20 mouse cellular contexts compared by ENCODE assay signal in the genomic region with DNA sequence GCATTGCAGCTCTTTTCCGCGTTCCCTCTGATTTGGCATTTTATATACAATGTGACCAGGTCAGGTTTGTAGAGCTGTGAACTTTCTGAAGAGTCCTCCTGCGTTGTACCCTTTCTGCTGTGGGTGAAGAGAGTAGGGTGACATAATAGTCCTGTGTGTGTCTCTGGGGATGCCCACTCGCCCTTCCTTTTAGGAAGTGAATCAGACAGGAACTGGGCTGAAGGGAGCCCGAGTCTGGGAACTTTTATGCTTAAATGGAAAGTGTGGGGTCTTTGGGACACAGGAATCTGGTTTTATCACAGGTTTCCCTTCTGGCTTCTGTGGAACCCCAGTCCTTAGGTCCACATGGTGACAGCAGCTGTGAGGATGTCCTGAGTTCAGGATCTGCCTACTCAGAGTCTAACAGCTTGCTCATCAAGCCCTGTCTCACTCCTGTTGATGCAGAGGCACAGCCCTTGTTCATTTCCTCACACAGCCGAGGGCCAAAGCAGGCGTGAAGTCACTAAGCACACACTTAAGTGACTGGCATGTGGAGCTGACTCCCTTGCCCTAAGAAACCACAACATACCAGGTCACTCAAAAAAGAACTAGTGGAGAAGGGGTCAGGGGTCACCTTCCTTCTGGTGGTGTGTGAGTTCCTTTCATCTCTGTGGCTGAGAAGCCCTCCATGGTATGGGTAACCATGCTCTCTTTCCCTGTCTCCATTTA. TPM values are rescaled to one million over a fixed set of nuclear protein-coding genes. Genes with fewer than 3 reads are reported as not detected.
A peak's percentile ranks its signal among the peaks of the same experiment; 100 is the strongest.
DNase-seq lines count a peak whose midpoint lies in the region; ATAC-seq and TF ChIP-seq lines count a peak whose summit lies in the region.
"Had no signal": no experiment of that assay in that cellular context is flagged by ENCODE, and none has a peak within 500 bp of the region (broad histone marks: within the 10 kb centered on the region; RNA-seq: fewer than 3 reads in every experiment).

No protein-coding gene starts in this region.

- peak overlapping the region; percentile 52 for H3K27ac ChIP-seq in heart, embryonic 13.5 days (replicated peaks)
- H3K27ac ChIP-seq in left cerebral cortex, adult 2 months, result peak overlapping the region; percentile 28; the same call in 1 of the 2 replicates
- H3K27ac ChIP-seq in ES-Bruce4 (ENCODE audit: insufficient read depth, low read length), result peak overlapping the region; percentile 85
- H3K27ac ChIP-seq: embryonic facial prominence, embryonic 12.5 days; hindbrain, postnatal 0 days; limb, embryonic 10.5 days; neural tube, embryonic 12.5 days; stomach, embryonic 15.5 days had no signal

- TF ChIP-seq CTCF in left cerebral cortex, adult 2 months (IDR thresholded peaks at IDR 0.05), result no peak
- no peak for TF ChIP-seq CTCF in ES-Bruce4 (IDR thresholded peaks at IDR 0.05; ENCODE audit: low read depth, low read length)

- 66% methylated on average over 7 of the region's 7 CpGs for WGBS in heart, embryonic 13.5 days

- H3K4me2 ChIP-seq in heart, embryonic 13.5 days, result no peak overlapping the region
- H3K4me2 ChIP-seq: embryonic facial prominence, embryonic 12.5 days; neural tube, embryonic 12.5 days; stomach, embryonic 15.5 days had no signal

- no peaks in the 10 kb centered on the region for H3K9me3 ChIP-seq in heart, embryonic 13.5 days
- no peaks in the 10 kb centered on the region for H3K9me3 ChIP-seq in ES-Bruce4 (replicated peaks; ENCODE audit: control insufficient read depth, insufficient read depth, low read length, poor library complexity, severe bottlenecking)
- H3K9me3 ChIP-seq: embryonic facial prominence, embryonic 12.5 days; limb, embryonic 10.5 days; neural tube, embryonic 12.5 days; stomach, embryonic 15.5 days had no signal

- no peak overlapping the region for H3K4me3 ChIP-seq in heart, embryonic 13.5 days
- H3K4me3 ChIP-seq in left cerebral cortex, adult 2 months, result no peak overlapping the region
- no peak overlapping the region for H3K4me3 ChIP-seq in ES-Bruce4 (ENCODE audit: low read depth, low read length)
- H3K4me3 ChIP-seq: embryonic facial prominence, embryonic 12.5 days; limb, embryonic 10.5 days; neural tube, embryonic 12.5 days; stomach, embryonic 15.5 days had no signal

- peaks cover 10% of the 10 kb centered on the region for H3K36me3 ChIP-seq in heart, embryonic 13.5 days
- H3K36me3 ChIP-seq in ES-Bruce4 (ENCODE audit: control insufficient read depth, insufficient read depth, low read length, poor library complexity, severe bottlenecking), result no peaks in the 10 kb centered on the region
- H3K36me3 ChIP-seq: embryonic facial prominence, embryonic 12.5 days; neural tube, embryonic 12.5 days; stomach, embryonic 15.5 days had no signal

- intact Hi-C loops in left cerebral cortex, adult 2 months (cut with DNase I), result no loop called here
- intact Hi-C loops in left cerebral cortex, postnatal 10 days (cut with DNase I), result no loop called here

- ATAC-seq in heart, embryonic 13.5 days (ENCODE audit: extremely low read depth, insufficient number of reproducible peaks, low FRiP score, low TSS enrichment), result no peak
- ATAC-seq in frontal cortex, adult (ENCODE audit: low TSS enrichment), result no peak
- ATAC-seq: activated CD4-positive, CD25-positive, alpha-beta regulatory T cell, adult 4 months; hindbrain, postnatal 0 days had no signal

- TF ChIP-seq POLR2A in ES-Bruce4 (IDR thresholded peaks at IDR 0.05; ENCODE audit: insufficient read depth, low read length), result no peak

- H3K27me3 ChIP-seq in heart, embryonic 13.5 days (replicated peaks), result no peaks in the 10 kb centered on the region
- H3K27me3 ChIP-seq in ES-Bruce4 (ENCODE audit: control insufficient read depth, insufficient read depth, low read length, poor library complexity, severe bottlenecking), result no peaks in the 10 kb centered on the region
- H3K27me3 ChIP-seq: embryonic facial prominence, embryonic 12.5 days; neural tube, embryonic 12.5 days; stomach, embryonic 15.5 days had no signal

- peaks cover 73% of the 10 kb centered on the region for H3K4me1 ChIP-seq in heart, embryonic 13.5 days
- H3K4me1 ChIP-seq in ES-Bruce4 (ENCODE audit: control insufficient read depth, insufficient read depth, low read length), result peaks cover 8% of the 10 kb centered on the region
- H3K4me1 ChIP-seq: embryonic facial prominence, embryonic 12.5 days; neural tube, embryonic 12.5 days; stomach, embryonic 15.5 days had no signal

- DNase-seq in heart, postnatal 4 days, result no peak
- DNase-seq in left cerebral cortex, adult 2 months (ENCODE audit: extremely low spot score in 1 of 2, low spot score in 2 of 2), result no peak
- no peak for DNase-seq in left cerebral cortex, postnatal 10 days (ENCODE audit: extremely low spot score in 1 of 2, low spot score in 2 of 2)
- DNase-seq in lung, postnatal 10 days, result peak; percentile 51
- DNase-seq: cerebellum, adult 11-12 months; kidney, postnatal 10 days; right cerebral cortex, postnatal 4 days; thymus, postnatal 36 days had no signal

- peak overlapping the region; percentile 13; the same call in 1 of the 2 replicates for H3K9ac ChIP-seq in heart, embryonic 13.5 days
- no peak overlapping the region for H3K9ac ChIP-seq in ES-Bruce4 (ENCODE audit: low read depth, poor library complexity, severe bottlenecking)
- H3K9ac ChIP-seq: embryonic facial prominence, embryonic 12.5 days; neural tube, embryonic 12.5 days; stomach, embryonic 15.5 days had no signal

- TF ChIP-seq EP300 in ES-Bruce4 (IDR thresholded peaks at IDR 0.05; ENCODE audit: insufficient read depth, low read depth, low read length), result no peak

RNA-seq across cellular contexts. Expression of a gene that starts 8.3 kb away (rescaled TPM):
- 107 TPM in 2 replicates for polyA plus RNA-seq in heart, embryonic 13.5 days (2015; fragmentation: Nextera tagmentation; extraction: Ambion mirVana)
- total RNA-seq in heart, postnatal 4 days (2021), result 100 to 1,000 TPM; 170 to 187 TPM
- 100 to 1,000 TPM; 208 to 211 TPM for total RNA-seq in left cerebral cortex, adult 2 months (2021)
- total RNA-seq in left cerebral cortex, postnatal 10 days (2021), result 100 to 1,000 TPM; 176 to 182 TPM
- 46.6 and 47.8 TPM in 2 replicates for polyA plus RNA-seq in ES-Bruce4 (2011; ENCODE audit: insufficient read depth, insufficient read length, low read depth, missing spikeins)

RNA-seq across cellular contexts. Expression of a gene that starts 14.2 kb away (rescaled TPM):
- polyA plus RNA-seq in heart, embryonic 13.5 days (2015; fragmentation: Nextera tagmentation; extraction: Ambion mirVana), result 24.4 and 26.6 TPM in 2 replicates
- 10 to 100 TPM; 22.6 to 24.8 TPM for total RNA-seq in heart, postnatal 4 days (2021)
- 10 to 100 TPM; 91.8 to 93.7 TPM for total RNA-seq in left cerebral cortex, adult 2 months (2021)
- total RNA-seq in left cerebral cortex, postnatal 10 days (2021), result 10 to 100 TPM; 70.4 to 70.6 TPM
- 31.1 and 32.7 TPM in 2 replicates for polyA plus RNA-seq in ES-Bruce4 (2011; ENCODE audit: insufficient read depth, insufficient read length, low read depth, missing spikeins)

RNA-seq across cellular contexts. Expression of a gene that starts 44.2 kb away (rescaled TPM):
- 105 and 113 TPM in 2 replicates for polyA plus RNA-seq in heart, embryonic 13.5 days (2015; fragmentation: Nextera tagmentation; extraction: Ambion mirVana)
- 10 to 100 TPM; 50.7 to 51.3 TPM for total RNA-seq in heart, postnatal 4 days (2021)
- 10 to 100 TPM; 70.1 to 71.4 TPM for total RNA-seq in left cerebral cortex, adult 2 months (2021)
- total RNA-seq in left cerebral cortex, postnatal 10 days (2021), result 10 to 100 TPM; 69.3 to 73.0 TPM
- 37.8 and 41.0 TPM in 2 replicates for polyA plus RNA-seq in ES-Bruce4 (2011; ENCODE audit: insufficient read depth, insufficient read length, low read depth, missing spikeins)

RNA-seq across cellular contexts. Expression of a gene that starts 59.1 kb away (rescaled TPM):
- 0.15 and 0.32 TPM in 2 replicates for polyA plus RNA-seq in heart, embryonic 13.5 days (2015; fragmentation: Nextera tagmentation; extraction: Ambion mirVana)
- not detected for total RNA-seq in heart, postnatal 4 days (2021)
- not detected for total RNA-seq in left cerebral cortex, adult 2 months (2021)
- total RNA-seq in left cerebral cortex, postnatal 10 days (2021), result not detected
- polyA plus RNA-seq in ES-Bruce4 (2011; ENCODE audit: insufficient read depth, insufficient read length, low read depth, missing spikeins), result not detected in 2 replicates
- total RNA-seq: gastrocnemius, postnatal 4 days; hindbrain, postnatal 0 days; layer of hippocampus, postnatal 10 days; midbrain, postnatal 0 days had no signal

Comparison
In these comparisons a context has a peak if more than half of its experiments do, and no peak if none do; other contexts are left out.
1. H3K27ac ChIP-seq: peak in every context shown above with its lines; median percentile 85 in ES-Bruce4; 52 in heart, embryonic 13.5 days; 28 in left cerebral cortex, adult 2 months.